Mouse (Mus musculus) adrenal gland, adult (tissue): Measurements from ENCODE around the gene Fibp.

ENCODE experiments used
- DNase-seq, 2 experiments: peaks; one replicate each; pipeline ENCODE4 v3.0.0; 2022 to 2023; ENCODE audit warnings: low spot score in 1 of 2; ENCODE audit not compliant: inconsistent age in 2 of 2

Fibp gene

GRCm38 (mm10) chr19:5431911-5432464 is 28.4 kb upstream of the Fibp start:
- peak in 1 of 2 experiments; percentile 75 for DNase-seq

DNA sequence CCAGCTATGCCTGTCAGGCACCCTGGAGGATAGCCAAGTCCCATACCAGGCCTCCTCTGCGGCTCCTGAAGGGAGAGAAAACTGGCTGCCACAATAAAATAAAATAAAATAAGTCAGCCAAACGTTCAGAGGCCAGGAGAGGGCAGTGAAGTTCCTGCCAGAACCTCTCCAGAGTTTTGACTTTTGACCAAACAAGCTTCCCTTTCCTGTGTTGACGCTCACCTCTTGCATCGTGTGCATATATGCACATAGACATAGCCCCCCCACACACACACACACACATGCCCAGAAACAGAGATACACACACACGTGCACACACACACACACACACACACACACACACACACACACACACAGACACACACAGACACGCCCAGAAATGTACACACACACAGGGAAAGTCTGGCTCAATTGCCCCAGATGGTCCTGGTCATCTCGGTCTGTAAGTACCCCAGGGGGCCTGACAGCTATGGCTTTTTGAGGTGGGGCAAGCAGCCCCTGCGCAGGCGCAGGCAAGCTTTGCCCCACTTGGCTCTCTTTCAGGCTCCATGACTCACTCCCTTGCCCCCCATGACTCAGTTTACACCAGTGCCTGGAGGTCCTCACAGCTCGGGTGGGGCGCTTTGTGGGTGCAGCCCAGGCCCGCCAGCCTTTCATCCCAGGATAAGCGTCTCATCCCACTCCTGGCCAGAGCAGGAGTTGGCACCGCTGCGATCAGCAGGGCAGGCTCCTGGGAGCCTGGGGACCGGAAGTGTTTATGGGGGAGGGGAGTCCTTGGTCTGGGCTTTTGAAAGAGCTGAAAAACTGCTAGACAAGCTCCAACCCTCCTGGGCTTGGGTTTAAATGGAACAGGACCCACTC is 27.2 kb upstream of the Fibp start:
- DNase-seq = peak; percentile 66 to 87

- no peak for DNase-seq
These were observed 26.5 kb upstream of the Fibp start for GRCm38 (mm10) chr19:5433951-5434350.

DNA sequence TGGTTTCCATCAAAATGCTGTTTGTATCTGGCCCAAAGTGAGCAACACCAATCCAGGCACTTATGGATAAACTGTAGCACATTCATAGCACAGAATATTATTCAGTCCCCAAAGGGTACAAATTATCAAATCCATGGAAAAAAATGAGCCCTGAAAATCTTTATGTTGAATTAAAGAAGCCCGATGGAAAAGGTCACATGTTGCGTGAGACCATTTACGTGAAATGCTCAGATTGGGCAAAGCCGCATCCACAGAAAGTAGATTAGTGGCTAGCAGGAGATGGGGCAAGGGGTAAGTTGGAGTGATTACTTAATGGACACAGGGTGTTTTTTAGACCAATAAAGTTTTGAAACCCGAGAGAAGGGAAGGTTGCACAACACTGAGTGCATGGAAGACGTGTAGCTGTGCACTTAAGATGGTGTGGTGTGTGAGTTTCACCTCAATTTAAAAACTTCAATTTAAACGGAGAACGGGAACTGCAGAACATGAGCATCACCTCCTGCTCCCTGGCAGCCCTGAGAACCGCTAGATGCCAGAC is 16.0 kb upstream of the Fibp start:
- no peak for DNase-seq

DNA sequence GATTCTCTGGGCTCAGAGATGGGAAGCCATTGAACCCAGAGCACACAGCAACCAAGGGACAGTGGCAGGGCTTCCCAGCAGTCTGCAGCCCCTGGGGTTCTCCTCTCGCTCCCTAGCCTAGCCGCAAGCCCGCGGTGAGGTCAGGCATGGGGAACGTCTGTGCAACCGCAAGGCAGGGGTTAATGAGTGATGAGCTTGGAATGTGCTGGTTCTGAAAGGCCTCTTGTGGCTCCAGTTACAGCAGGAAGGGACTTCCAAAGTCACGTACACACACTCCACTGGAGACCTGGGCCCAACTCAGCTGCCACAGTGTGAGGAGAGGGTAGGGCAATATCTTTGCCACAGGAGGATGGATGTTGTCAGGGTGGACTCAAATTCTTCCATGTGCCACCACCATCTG is 15.5 kb upstream of the Fibp start:
- DNase-seq = no peak

DNA sequence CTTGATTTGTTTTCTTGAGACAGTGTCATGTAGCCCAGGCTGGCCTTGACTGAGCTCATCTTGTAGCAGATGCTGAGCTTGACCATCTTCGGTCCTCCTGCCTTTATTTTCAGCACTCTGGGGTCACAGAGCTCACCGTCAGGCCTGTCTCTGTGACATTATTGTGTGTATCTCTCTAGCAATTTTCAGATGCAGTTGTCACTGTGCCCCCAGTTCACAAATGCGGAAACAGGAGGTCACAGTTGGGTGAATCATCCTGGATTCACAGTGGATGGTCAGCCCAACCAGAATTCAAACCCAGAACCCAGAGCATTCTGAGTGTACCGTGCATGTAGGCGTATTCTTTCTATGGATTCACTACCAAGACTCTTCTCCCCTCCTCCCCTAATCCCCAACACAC is 14.7 kb upstream of the Fibp start:
- DNase-seq = no peak

GRCm38 (mm10) chr19:5447515-5448353 is 12.7 kb upstream of the Fibp start, which contains the start of gene Fosl1:
Fosl1 (plus strand) TSS chr19:5447547.
- peak; percentile 78 to 91 for DNase-seq

GRCm38 (mm10) chr19:5448354-5449150 is 11.9 kb upstream of the Fibp start:
- DNase-seq = peak; percentile 65 to 74

GRCm38 (mm10) chr19:5449673-5450072 is 10.7 kb upstream of the Fibp start:
- no peak for DNase-seq

DNA sequence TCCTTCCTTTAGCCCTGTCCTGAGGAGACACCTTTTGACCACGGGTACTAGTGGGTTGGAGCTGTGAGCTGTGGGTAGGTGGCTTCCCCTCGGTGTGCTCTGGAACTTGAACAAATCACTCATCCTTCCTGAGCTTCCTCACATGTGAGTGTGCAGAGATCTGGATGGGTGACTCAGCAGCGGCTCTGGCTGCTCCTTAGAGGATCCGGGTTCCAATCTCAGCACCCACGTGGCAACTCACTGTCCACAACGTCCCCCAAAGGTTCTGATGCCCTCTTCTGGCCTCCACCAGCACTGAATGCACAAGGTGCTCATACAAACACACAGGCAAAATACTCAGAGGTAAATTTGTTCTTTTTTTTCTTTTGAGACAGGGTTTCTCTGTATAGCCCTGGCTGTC is 8.6 kb upstream of the Fibp start:
- DNase-seq = no peak

DNA sequence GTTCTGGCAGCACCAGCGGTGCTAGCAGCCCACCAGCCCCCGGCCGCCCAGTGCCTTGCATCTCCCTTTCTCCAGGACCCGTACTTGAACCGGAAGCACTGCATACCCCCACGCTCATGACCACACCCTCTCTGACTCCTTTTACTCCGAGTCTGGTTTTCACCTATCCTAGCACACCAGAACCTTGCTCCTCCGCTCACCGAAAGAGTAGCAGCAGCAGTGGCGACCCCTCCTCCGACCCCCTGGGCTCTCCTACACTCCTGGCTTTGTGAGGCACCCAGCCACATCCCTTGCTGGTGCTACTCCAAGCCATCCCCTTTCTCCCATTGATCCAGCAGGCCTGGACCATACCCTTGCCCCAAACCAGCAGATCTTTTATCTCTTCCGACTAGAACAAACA is 5.4 kb upstream of the Fibp start:
- DNase-seq = no peak

DNA sequence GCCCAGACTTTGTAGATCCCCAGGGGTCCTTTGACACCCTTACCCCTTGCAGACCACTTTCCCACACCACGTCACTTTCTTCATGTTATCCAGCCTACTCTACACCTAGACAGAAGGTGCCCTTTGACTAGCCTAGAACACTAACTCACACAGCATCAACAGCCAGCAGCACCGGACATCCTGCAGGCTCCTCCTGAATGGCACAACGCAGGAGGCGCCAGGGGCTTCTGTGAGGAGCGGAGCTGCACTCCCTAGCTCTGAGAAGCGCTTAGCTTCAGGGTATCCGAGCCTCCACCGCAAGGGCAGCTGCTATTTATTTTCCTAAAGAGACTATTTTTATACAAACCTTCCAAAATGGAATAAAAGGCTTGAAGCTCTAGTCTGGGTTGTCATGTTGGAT is 4.8 kb upstream of the Fibp start:
- DNase-seq = no peak

DNA sequence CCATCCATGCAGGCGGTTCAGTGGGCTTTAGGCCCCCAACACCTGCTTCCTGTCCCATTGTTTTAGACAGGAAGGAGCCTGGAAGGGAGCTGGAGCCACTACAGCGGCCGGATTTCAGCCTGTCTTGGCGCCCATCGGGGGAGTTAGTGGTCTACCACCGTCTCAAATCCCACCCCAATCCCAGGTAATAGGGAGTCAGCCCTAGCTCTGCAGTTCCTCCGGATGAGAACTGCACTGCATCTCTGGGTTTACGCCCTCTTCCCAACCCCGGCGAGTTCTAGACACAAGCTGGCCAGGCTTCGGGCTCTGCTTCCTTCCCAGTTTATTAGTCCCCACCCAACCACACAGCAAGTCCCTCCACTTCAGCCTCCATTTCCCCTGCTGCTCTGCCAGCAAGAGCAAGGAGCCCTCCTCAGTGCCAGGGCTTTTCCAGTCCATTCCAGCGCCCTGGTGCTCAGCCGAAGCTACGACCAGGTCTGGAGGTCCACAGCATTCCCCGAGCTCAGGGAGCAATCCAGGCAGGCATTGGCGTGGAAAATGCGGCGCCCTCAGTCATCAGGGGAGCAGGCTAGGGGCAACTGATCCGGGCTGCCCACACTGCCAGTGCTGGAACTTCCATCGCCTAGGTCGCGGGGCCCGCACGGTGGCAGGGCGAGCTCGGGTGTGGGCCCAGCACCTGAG is 4.0 kb upstream of the Fibp start:
- no peak for DNase-seq

DNA sequence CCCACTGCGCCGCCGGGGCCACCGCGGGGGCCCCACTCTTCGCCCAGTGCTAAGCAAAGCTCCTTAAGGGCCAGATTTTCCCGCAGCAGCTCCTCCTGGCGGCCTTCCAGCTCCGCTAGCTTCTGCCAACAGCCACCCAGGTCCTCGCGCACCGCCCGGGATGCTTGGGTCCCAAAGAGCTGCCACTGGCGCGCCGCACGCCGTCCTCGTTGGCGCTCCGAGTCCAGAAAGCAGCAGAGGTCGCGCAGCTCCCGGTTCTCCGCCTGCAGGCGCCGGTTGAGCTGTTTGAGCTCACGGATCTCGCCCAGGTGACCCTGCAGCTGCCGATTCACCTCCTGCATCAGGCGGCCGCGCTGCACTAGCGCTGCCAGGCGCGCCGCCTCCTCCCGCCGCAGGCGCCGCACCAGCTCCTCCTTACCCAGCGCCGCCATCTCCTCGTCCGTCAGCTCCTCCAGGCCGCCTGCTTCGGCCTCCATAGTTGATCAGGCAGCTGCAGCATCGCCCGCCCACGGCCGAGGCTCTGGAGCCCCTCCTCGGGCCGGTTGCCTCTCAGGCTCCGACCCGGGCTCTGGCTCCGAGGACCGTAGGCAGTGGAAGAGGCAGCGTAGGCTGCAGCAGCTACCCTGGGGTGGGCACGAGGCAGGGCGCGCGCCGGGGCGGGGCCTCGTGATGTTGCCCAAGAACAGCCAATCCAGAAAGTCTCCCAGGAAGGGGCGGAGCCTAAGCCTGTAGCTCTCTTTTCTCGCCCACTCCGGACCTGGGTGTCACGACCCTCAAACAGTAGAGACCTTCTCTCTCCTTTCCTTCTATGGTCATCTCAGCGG is 3.3 kb upstream of the Fibp start:
- DNase-seq = peak; percentile 96 to 99

- no peak for DNase-seq
These were observed 2.5 kb upstream of the Fibp start, which contains the start of gene Ccdc85b for GRCm38 (mm10) chr19:5457746-5458442. Ccdc85b (minus strand) TSS chr19:5457894.

DNA sequence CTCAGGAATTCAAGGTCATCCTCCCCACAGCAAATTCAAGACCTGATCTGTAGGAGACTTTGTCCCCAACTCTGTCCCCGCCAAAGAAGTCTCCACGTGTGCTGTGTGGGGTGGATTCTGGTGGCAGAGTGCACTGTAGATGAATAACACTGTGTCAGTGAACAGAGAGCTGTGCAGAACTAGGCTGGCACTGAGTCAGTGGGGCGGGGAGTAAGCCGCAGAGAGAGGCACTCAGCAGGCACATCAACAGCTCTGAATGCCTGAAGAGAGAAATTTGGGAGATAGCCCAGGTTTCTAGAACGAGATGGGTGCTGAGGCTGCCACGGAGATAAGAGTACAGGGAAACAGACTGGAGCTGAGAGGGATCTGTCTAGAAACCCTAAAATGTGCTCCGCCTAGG is 1.4 kb upstream of the Fibp start:
- no peak for DNase-seq

DNA sequence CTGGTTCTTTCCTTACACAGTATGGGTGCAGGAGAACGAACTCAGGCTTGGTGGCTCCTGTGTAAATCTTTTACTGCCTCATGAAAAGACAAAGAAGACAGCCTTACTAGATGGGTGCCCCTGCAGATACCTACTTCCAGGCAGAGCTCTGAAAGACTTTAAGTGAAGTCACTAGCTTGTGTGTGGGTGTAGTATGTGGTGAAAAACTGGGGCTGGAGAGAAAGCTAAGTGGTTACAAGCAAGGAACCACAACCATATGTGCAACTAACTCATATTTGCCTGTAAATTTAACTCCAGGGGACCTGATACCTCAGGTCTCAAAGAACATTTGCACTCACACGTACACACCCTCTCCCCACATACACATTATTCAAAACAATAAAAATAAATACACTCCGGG is 519 bp upstream of the Fibp start:
- no peak for DNase-seq

GRCm38 (mm10) chr19:5461411-5461810 is 996 bp downstream of the Fibp start:
- DNase-seq = no peak

GRCm38 (mm10) chr19:5463212-5463611 is 2.8 kb downstream of the Fibp start:
- DNase-seq = no peak
